Mouse (Mus musculus) lung, postnatal 25 days (tissue): Measurements from ENCODE around the gene Ces3a.
A peak's percentile ranks its signal among the peaks of the same experiment; 100 is the strongest.
"Not testable (repeated sequence)": the region's sequence is repeated elsewhere in the genome, so short reads cannot be mapped to it uniquely, and the experiment has no call there.

Experiments
- DNase-seq: peaks from one replicate; pipeline ENCODE4 v3.0.0; 2022; ENCODE audit warnings: low spot score

Ces3a gene

GRCm38 (mm10) chr8:105048371-105048854 is at the start of gene Ces3a:
TSS of gene Ces3a (plus strand) at chr8:105048601.
- DNase-seq: no peak

- no peak for DNase-seq
Observed at GRCm38 (mm10) chr8:104999183-104999582, 49.2 kb upstream of the Ces3a start.

- no peak for DNase-seq
Observed at GRCm38 (mm10) chr8:105000586-105000985, 47.8 kb upstream of the Ces3a start, which contains the start of gene Ces2h. TSS of gene Ces2h (plus strand) at chr8:105000853.

- DNase-seq: no peak
Observed at GRCm38 (mm10) chr8:105010000-105010399, 38.4 kb upstream of the Ces3a start.

- DNase-seq: no peak
Observed at GRCm38 (mm10) chr8:105011136-105011535, 37.3 kb upstream of the Ces3a start.

- DNase-seq: no peak
Observed at GRCm38 (mm10) chr8:105014391-105014790, 34.0 kb upstream of the Ces3a start.

- no peak for DNase-seq
Observed at GRCm38 (mm10) chr8:105021954-105022353, 26.4 kb upstream of the Ces3a start.

GRCm38 (mm10) chr8:105023087-105023486 is 25.3 kb upstream of the Ces3a start:
- DNase-seq: no peak

- DNase-seq: no peak
Observed at GRCm38 (mm10) chr8:105025050-105025449, 23.4 kb upstream of the Ces3a start.

GRCm38 (mm10) chr8:105043510-105043909 is 4.9 kb upstream of the Ces3a start:
- DNase-seq: no peak

- no peak for DNase-seq
Observed at GRCm38 (mm10) chr8:105045824-105046401, 2.5 kb upstream of the Ces3a start.

- no peak for DNase-seq
Observed at GRCm38 (mm10) chr8:105056211-105056610, 7.8 kb downstream of the Ces3a start.

GRCm38 (mm10) chr8:105060056-105060455 is 11.7 kb downstream of the Ces3a start:
- no peak for DNase-seq

GRCm38 (mm10) chr8:105066761-105067160 is 18.4 kb downstream of the Ces3a start:
- peak; percentile 12 for DNase-seq

- not testable (repeated sequence) for DNase-seq
Observed at GRCm38 (mm10) chr8:105067905-105068304, 19.5 kb downstream of the Ces3a start.

- no peak for DNase-seq
Observed at GRCm38 (mm10) chr8:105068971-105069370, 20.6 kb downstream of the Ces3a start.

GRCm38 (mm10) chr8:105076601-105077000 is 28.2 kb downstream of the Ces3a start:
- DNase-seq: no peak

GRCm38 (mm10) chr8:105077071-105077470 is 28.7 kb downstream of the Ces3a start:
- DNase-seq: no peak

- DNase-seq: no peak
Observed at GRCm38 (mm10) chr8:105078591-105078990, 30.2 kb downstream of the Ces3a start.

- DNase-seq: no peak
Observed at GRCm38 (mm10) chr8:105080814-105081336, 32.5 kb downstream of the Ces3a start.

- no peak for DNase-seq
Observed at GRCm38 (mm10) chr8:105083449-105084050, 35.1 kb downstream of the Ces3a start, which contains the start of gene Ces3b. TSS of gene Ces3b (plus strand) at chr8:105083753.

GRCm38 (mm10) chr8:105088166-105088565 is 39.8 kb downstream of the Ces3a start:
- not testable (repeated sequence) for DNase-seq

GRCm38 (mm10) chr8:105088581-105088980 is 40.2 kb downstream of the Ces3a start:
- no peak for DNase-seq
